Mouse (Mus musculus): ENCODE results near the gene Mrps12. TPM values are rescaled to one million over a fixed set of nuclear protein-coding genes. Genes with fewer than 3 reads are reported as not detected.

The Mrps12 gene
- polyA plus RNA-seq, 1 experiment from 2014 or later: 116 TPM

DNA sequence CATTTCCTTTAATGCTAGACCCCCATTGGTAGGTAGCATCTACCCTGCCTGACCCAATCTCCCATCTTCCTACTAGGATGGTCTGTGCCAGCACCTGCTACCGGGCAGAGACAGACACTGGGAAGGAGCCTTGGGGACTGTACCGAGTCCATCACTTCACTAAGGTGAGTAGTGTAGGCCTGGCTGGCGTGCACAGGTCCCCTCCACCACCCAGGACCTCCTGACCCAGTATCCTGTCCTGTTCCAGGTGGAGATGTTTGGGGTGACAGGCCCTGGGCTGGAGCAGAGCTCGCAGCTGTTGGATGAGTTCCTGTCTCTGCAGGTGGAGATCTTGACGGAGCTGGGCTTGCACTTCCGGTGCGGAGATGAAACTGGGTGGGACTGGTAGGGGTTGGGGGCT is 8.3 kb upstream of the Mrps12 start:
- Histone ChIP-seq H3K27me3 (no peaks in the 10 kb centered on the region), H3K4me2 (replicated peaks) (no peak overlapping the region), H3K36me3 (peaks cover 39% of the 10 kb centered on the region), H3K4me1 (no peaks in the 10 kb centered on the region), H3K9me3 (replicated peaks) (no peaks in the 10 kb centered on the region), H3K27ac (no peak overlapping the region), H3K9ac (no peak overlapping the region), H3K4me3 (no peak overlapping the region)
- ATAC-seq (ENCODE audit: low FRiP score): no peak
- 91% methylated on average over 7 of the region's 7 CpGs for WGBS

DNA sequence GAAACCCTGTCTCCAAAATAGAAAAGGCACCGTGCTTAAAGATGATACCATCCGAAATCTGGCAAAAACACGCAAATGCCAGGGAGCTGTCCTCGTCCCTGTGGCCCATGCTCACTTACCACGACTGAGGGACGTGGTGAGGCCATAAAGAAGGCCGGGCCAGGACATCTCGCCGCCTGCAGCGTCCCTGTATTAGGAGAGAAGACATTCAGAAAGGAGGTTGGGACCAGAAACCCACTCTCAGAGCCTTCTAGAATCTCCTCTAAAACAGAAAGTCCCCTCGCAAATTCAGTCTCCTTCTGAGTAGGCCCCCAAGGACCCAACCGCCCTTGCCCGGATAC is 282 bp downstream of the Mrps12 start:
- no peaks in the 10 kb centered on the region for H3K9me3 ChIP-seq (replicated peaks)
- peak overlapping the region; percentile 26; the same call in 1 of the 2 replicates for H3K27ac ChIP-seq
- peak overlapping the region; percentile 86 for H3K9ac ChIP-seq
- H3K36me3 ChIP-seq: peaks cover 46% of the 10 kb centered on the region
- peak overlapping the region; percentile 56 for H3K4me3 ChIP-seq
- WGBS: 1% methylated on average over 13 of the region's 13 CpGs
- H3K4me2 ChIP-seq (replicated peaks): peak overlapping the region; percentile 91
- ATAC-seq (ENCODE audit: low FRiP score): peak; percentile 36
- H3K4me1 ChIP-seq: peaks cover 13% of the 10 kb centered on the region
- H3K27me3 ChIP-seq: no peaks in the 10 kb centered on the region

DNA sequence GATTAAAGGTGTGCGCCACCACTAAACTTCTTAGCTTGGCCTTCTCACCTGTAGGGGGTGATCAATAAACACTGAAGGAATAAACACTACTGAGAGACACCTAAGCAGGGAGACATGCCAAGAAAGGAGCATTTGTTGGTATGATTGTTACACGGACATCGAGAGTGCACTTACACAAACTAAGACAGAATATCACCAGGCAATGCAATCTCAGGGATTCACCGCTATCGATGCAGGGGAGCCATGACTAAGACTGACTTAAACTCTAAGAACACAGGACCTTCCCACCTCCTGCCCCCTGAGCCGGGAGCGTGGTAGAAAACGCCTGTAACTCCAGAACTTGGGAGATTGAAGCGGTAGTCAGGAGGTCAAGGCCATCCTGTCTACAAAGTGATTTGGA is 671 bp downstream of the Mrps12 start:
- Histone ChIP-seq H3K27ac (peak overlapping the region; percentile 26; the same call in 1 of the 2 replicates), H3K9me3 (replicated peaks) (no peaks in the 10 kb centered on the region), H3K4me2 (replicated peaks) (peak overlapping the region; percentile 91), H3K4me3 (peak overlapping the region; percentile 56), H3K36me3 (peaks cover 42% of the 10 kb centered on the region), H3K27me3 (no peaks in the 10 kb centered on the region), H3K4me1 (peaks cover 13% of the 10 kb centered on the region), H3K9ac (peak overlapping the region; percentile 86)
- WGBS: 45% methylated on average over 9 of the region's 9 CpGs
- no peak for ATAC-seq (ENCODE audit: low FRiP score)

DNA sequence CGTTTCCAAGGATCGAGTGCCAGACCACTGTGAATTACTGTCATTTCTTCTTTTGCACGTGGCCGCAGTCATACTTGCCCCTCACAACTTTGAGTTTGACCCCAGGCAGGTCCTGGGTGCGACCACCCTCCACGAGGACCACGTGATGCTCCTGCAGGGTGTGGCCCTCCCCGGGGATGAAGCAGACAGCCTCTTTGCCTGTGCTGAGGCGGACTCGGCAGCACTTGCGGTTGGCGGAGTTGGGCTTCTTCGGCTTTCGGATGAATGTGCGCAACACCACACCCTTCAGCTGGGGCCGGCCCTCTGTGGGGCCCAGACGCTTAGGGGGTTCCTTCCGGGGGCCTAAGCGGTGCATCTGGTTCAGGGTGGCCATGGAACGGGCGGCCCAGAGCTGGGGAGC is 1.8 kb downstream of the Mrps12 start:
- Histone ChIP-seq H3K9me3 (replicated peaks) (no peaks in the 10 kb centered on the region), H3K27me3 (no peaks in the 10 kb centered on the region), H3K4me3 (no peak overlapping the region), H3K4me2 (replicated peaks) (no peak overlapping the region), H3K27ac (no peak overlapping the region), H3K9ac (no peak overlapping the region), H3K36me3 (peaks cover 35% of the 10 kb centered on the region), H3K4me1 (peaks cover 13% of the 10 kb centered on the region)
- WGBS: 97% methylated on average over 21 of the region's 21 CpGs
- ATAC-seq (ENCODE audit: low FRiP score): no peak

DNA sequence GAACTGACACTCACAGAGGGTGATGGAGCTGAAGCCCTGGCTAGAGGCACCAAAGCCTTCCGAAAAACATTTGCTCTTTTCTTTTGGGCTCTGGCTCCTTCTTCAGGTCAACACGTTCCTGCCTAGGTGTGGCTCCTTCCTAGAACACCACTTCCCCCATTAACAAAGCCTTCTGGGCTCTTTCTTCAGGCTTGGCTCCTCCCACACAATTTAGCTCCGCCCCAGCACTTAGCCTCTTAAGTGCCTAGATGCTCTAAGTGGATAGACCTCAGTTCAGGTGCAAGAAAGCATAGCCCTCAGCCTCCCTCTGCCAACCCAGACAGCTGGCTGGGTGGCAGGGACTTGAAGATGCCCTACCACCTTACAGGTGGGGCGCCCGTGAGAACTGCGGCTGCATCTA is 5.9 kb downstream of the Mrps12 start:
- Histone ChIP-seq H3K4me3 (no peak overlapping the region), H3K27ac (no peak overlapping the region), H3K9me3 (replicated peaks) (peaks cover 10% of the 10 kb centered on the region), H3K4me1 (peaks cover 8% of the 10 kb centered on the region), H3K36me3 (peaks cover 30% of the 10 kb centered on the region), H3K9ac (no peak overlapping the region), H3K27me3 (peaks cover 16% of the 10 kb centered on the region), H3K4me2 (replicated peaks) (no peak overlapping the region)
- ATAC-seq (ENCODE audit: low FRiP score): no peak
- WGBS: 86% methylated on average over 6 of the region's 6 CpGs

DNA sequence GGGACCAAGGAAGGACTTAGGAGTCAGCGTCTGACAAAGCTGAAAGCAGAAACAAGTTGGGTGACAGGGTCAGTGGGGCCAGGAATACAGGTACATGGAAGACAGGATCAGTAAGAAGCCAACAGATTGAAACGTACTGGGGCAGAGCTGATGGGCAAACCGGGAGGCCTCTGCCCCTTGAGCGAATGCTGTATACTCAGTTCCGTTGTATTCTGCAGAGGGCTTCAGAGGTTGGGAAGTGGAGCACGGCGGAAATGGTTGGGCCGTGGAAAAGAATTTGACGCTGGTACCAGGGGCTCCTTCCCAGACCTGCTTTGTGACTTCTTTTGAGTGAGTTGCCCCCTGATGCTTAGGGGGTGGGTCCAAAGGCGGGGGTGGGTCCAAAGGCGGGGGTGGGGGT is 8.4 kb downstream of the Mrps12 start:
- peak overlapping the region; percentile 62 for H3K4me2 ChIP-seq (replicated peaks)
- ATAC-seq (ENCODE audit: low FRiP score): 0 out of 2 replicates have a peak, but pooled peaks have one; percentile 17
- WGBS: 5% methylated on average over 11 of the region's 11 CpGs
- peaks cover 15% of the 10 kb centered on the region for H3K36me3 ChIP-seq
- H3K9me3 ChIP-seq (replicated peaks): peaks cover 10% of the 10 kb centered on the region
- peaks cover 16% of the 10 kb centered on the region for H3K27me3 ChIP-seq
- H3K27ac ChIP-seq: no peak overlapping the region
- H3K4me3 ChIP-seq: peak overlapping the region; percentile 38
- H3K9ac ChIP-seq: no peak overlapping the region
- H3K4me1 ChIP-seq: peaks cover 8% of the 10 kb centered on the region

DNA sequence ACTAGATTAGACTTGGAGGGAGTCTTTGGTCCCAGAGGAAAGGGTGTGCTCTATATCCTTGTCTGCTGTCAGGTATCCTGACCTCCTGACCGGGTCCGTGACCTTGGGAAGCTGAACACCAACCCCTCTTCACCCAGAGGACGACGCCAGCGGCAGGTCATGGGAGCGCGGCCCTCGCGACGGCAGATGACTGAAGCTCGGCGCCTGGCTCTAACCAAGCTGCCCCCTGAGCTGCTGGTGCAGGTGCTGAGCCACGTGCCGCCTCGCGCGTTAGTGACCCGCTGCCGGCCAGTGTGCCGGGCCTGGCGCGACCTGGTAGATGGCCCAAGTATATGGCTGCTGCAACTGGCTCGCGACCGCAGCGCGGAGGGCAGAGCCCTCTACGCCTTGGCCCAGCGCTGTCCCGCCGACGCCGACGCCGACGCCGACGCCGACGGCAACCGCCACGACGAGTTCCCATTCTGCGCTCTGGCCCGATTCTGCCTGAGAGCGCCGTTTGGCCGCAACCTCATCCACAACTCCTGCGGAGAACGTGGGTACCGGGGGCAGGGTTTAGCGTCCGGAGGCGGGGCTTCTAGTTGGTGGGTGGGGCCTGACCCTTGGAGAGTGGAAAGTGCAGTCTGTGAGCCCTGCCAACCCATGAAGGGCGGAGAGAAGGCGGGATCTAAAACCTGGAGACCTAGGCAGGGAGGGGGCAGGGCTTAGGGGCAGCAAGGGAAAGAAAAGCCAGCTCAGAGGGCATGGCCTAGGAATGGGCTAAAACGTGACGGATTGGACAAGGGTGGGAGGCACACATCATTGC is 9.1 kb downstream of the Mrps12 start:
- Histone ChIP-seq H3K4me1 (peaks cover 8% of the 10 kb centered on the region), H3K9me3 (replicated peaks) (peaks cover 10% of the 10 kb centered on the region), H3K4me3 (peak overlapping the region; percentile 38), H3K4me2 (replicated peaks) (peak overlapping the region; percentile 62), H3K9ac (peak overlapping the region; percentile 46), H3K36me3 (peaks cover 9% of the 10 kb centered on the region), H3K27ac (no peak overlapping the region), H3K27me3 (peaks cover 16% of the 10 kb centered on the region)
- ATAC-seq (ENCODE audit: low FRiP score): peak; percentile 78
- 3% methylated on average over 58 of the region's 58 CpGs for WGBS

DNA sequence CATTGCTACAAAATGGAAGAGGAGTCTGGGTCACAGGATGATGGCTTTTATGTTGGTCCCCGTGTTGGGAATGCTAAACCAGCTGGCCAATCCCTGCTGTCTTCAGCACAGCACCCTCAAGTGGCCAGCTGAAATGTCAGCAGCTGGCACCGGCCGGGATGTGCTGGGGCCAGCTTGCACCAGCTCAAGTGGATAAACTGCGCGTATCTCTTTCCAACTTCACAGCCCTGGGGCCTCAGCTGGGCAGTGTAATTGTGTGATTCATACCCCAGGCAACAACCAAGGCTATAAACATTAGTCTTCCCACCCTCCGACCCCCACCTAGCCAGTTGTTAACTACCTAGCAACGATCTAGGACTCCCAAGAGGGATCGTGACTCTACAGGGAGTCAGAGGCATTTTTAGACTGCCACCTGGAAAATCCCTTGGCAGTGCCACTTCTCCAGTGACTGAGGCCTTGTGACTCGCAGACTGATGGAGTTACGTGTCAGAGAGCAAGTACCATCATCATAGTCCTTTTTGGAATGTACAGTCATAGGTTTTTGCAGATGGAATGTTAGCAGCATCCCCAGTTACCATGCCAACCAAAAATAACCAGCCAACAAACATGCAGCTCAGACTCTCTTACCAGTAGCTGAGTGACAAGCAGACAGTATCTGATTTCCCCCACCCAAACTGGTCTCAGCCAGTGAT is 13.8 kb downstream of the Mrps12 start:
- Histone ChIP-seq H3K4me2 (replicated peaks) (no peak overlapping the region), H3K4me1 (peaks cover 2% of the 10 kb centered on the region), H3K9ac (0 out of 2 replicates have a peak overlapping the region, but pooled peaks have one; percentile 23), H3K27me3 (peaks cover 11% of the 10 kb centered on the region), H3K4me3 (no peak overlapping the region), H3K27ac (no peak overlapping the region), H3K9me3 (replicated peaks) (peaks cover 10% of the 10 kb centered on the region), H3K36me3 (no peaks in the 10 kb centered on the region)
- peak; percentile 43 for ATAC-seq (ENCODE audit: low FRiP score)
- WGBS: 54% methylated on average over 10 of the region's 10 CpGs

DNA sequence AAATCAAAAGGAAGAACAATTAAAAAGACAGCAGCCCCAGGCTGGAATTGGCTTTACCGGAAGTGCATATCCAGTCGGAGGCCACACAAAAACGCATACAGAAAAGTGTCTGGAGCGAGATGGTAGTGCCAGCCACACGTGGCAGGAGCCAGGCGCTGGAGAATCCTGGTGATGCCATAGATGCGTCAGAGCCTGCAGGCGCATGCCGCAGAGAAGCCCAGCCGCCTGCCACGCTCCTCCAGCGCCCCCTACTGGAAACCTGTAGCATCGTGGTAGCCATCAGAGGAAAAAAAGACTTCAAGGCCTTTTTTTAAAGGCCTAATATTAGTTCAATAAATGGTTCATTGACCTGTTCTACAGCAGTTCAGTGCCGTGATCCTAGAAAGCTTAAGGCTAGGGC is 15.0 kb downstream of the Mrps12 start:
- ATAC-seq (ENCODE audit: low FRiP score): no peak; the same call in 1 of the 2 replicates
- Histone ChIP-seq H3K4me2 (replicated peaks) (peak overlapping the region; percentile 26; the same call in 1 of the 2 replicates), H3K4me1 (no peaks in the 10 kb centered on the region), H3K9me3 (replicated peaks) (peaks cover 8% of the 10 kb centered on the region), H3K27ac (no peak overlapping the region), H3K27me3 (peaks cover 2% of the 10 kb centered on the region), H3K36me3 (no peaks in the 10 kb centered on the region), H3K9ac (no peak overlapping the region), H3K4me3 (no peak overlapping the region)
- 8% methylated on average over 14 of the region's 14 CpGs for WGBS

DNA sequence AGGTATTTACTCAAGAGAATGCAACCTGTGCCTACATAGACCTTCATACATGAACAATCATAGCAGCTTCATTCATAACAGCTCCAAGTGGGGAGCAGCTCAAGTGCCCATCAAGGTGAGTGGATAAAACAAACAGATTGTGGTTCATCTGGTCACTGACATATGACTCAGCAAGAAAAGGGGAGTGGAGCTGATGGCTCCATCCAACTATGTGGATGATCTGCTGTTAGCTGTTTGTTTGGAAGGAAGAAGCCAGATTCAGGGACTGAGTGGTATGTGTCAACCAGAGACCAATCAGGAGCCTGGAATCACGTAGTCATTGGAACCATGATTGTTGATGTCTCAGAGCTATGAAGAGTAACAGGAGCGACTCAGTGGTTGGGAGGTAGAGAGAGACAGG is 17.0 kb downstream of the Mrps12 start:
- ATAC-seq (ENCODE audit: low FRiP score): no peak
- no peaks in the 10 kb centered on the region for H3K9me3 ChIP-seq (replicated peaks)
- no peak overlapping the region for H3K27ac ChIP-seq
- H3K4me3 ChIP-seq: no peak overlapping the region
- no peak overlapping the region for H3K9ac ChIP-seq
- H3K4me2 ChIP-seq (replicated peaks): no peak overlapping the region
- 91% methylated on average over 2 of the region's 2 CpGs for WGBS
- H3K4me1 ChIP-seq: no peaks in the 10 kb centered on the region
- no peaks in the 10 kb centered on the region for H3K36me3 ChIP-seq
- H3K27me3 ChIP-seq: no peaks in the 10 kb centered on the region

DNA sequence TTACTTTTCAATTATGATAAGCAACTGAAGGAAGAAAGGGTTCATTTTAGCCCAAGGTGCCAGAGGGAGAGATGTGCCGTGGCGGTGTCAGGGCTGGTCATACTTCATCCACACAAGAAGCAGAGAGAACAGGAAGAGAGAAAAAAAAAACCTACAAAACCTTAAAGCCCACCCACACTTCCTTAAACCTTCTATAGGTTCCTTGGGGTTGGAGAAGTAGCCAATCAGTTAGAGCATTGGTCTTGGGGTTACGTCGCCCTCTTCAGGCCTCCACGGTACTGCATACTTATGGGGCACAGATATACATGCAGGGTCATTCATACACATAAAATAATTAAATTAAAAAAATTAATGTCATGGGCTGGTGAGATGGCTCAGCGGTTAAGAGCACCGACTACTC is 19.5 kb downstream of the Mrps12 start:
- H3K4me1 ChIP-seq: peaks cover under 1% of the 10 kb centered on the region; the same call in 1 of the 2 replicates
- no peaks in the 10 kb centered on the region for H3K9me3 ChIP-seq (replicated peaks)
- no peak overlapping the region for H3K9ac ChIP-seq
- H3K4me3 ChIP-seq: no peak overlapping the region
- WGBS: 93% methylated on average over 7 of the region's 7 CpGs
- no peak overlapping the region for H3K4me2 ChIP-seq (replicated peaks)
- H3K36me3 ChIP-seq: no peaks in the 10 kb centered on the region
- H3K27me3 ChIP-seq: no peaks in the 10 kb centered on the region
- no peak overlapping the region for H3K27ac ChIP-seq
- ATAC-seq (ENCODE audit: low FRiP score): no peak

DNA sequence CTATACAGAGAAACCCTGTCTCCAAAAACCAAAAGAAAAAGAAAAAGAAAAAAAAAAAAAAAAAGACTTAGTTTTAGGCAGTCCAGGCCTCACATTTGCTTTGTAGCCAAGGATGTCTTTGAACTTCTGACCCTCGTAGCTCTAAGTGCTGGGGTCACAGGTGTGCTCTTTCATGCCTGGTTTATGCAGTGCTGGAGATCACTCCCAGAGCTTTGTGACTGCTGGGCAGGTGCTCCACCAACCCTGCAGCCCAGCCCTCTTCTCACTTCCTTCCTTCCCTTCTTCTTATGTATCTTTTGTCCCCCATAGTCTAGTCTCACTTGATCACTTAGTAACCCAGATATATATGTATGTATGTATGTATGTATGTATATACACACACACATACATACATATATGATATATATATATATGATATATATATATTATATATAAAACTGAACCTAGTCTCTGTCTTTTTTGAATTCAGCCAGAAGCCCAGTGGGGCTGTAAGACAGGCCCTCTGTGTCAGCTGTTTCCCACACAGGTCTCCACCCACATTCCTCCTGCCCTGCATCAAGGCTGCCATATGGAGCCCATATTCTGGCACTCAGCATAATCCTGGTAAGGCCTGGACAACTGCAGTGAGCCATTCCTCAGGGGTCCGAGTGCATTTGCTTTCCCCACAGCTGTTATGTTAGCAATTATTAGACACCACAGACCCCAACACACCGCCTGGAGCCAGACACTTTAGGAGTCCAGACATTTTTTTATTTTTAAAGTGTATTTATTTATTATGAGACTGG is 20.7 kb downstream of the Mrps12 start:
- H3K9me3 ChIP-seq (replicated peaks): no peaks in the 10 kb centered on the region

More for the DNA sequence above, 20.7 kb downstream of the Mrps12 start:
- Histone ChIP-seq H3K4me1 (peaks cover 4% of the 10 kb centered on the region; the same call in 1 of the 2 replicates), H3K4me2 (replicated peaks) (no peak overlapping the region), H3K36me3 (no peaks in the 10 kb centered on the region), H3K9ac (no peak overlapping the region), H3K27me3 (no peaks in the 10 kb centered on the region), H3K27ac (no peak overlapping the region), H3K4me3 (no peak overlapping the region)
- ATAC-seq (ENCODE audit: low FRiP score): no peak
- WGBS: 69% methylated on average over 3 of the region's 3 CpGs
